Mouse (Mus musculus): ENCODE results near the gene Lrrc4. TPM values are rescaled to one million over a fixed set of nuclear protein-coding genes. Genes with fewer than 3 reads are reported as not detected.

Lrrc4 gene
- total and polyA plus RNA-seq, 2 experiments from 2014 or later: 6.0 to 59.8 TPM

GRCm38 (mm10) chr6:28656511-28656910, 175.0 kb downstream of the Lrrc4 start:
- H3K9ac ChIP-seq (replicated peaks; ENCODE audit: low read length): no peak overlapping the region
- H3K4me1 ChIP-seq (ENCODE audit: insufficient read depth, low read length): no peaks in the 10 kb centered on the region
- H3K27me3 ChIP-seq (ENCODE audit: insufficient read depth, low read length): no peaks in the 10 kb centered on the region
- DNase-seq (ENCODE audit: low spot score) (no peak), ATAC-seq (peak; percentile 32; the same call in 1 of the 2 replicates)
- no peak overlapping the region for H3K4me2 ChIP-seq (ENCODE audit: low read depth, low read length)
- no peak for TF ChIP-seq CTCF (IDR thresholded peaks at IDR 0.05; ENCODE audit: low read depth)
- H3K4me3 ChIP-seq (ENCODE audit: low read length): no peak overlapping the region
- WGBS: 89% methylated on average over 5 of the region's 5 CpGs
- H3K27ac ChIP-seq: no peak overlapping the region
- H3K36me3 ChIP-seq (ENCODE audit: insufficient read depth, low read length): no peaks in the 10 kb centered on the region
- H3K9me3 ChIP-seq (ENCODE audit: low read length): no peaks in the 10 kb centered on the region

GRCm38 (mm10) chr6:28645231-28645630, 186.3 kb downstream of the Lrrc4 start:
- H3K27me3 ChIP-seq (ENCODE audit: insufficient read depth, low read length): no peaks in the 10 kb centered on the region
- no peak overlapping the region for H3K4me3 ChIP-seq (ENCODE audit: low read length)
- DNase-seq (ENCODE audit: low spot score) (no peak), ATAC-seq (no peak)
- no peaks in the 10 kb centered on the region for H3K9me3 ChIP-seq (ENCODE audit: low read length)
- H3K4me1 ChIP-seq (ENCODE audit: insufficient read depth, low read length): no peaks in the 10 kb centered on the region
- no peak overlapping the region for H3K27ac ChIP-seq
- TF ChIP-seq CTCF (IDR thresholded peaks at IDR 0.05; ENCODE audit: low read depth): no peak
- no peak overlapping the region for H3K4me2 ChIP-seq (ENCODE audit: low read depth, low read length)
- H3K9ac ChIP-seq (replicated peaks; ENCODE audit: low read length): no peak overlapping the region
- H3K36me3 ChIP-seq (ENCODE audit: insufficient read depth, low read length): no peaks in the 10 kb centered on the region

DNA sequence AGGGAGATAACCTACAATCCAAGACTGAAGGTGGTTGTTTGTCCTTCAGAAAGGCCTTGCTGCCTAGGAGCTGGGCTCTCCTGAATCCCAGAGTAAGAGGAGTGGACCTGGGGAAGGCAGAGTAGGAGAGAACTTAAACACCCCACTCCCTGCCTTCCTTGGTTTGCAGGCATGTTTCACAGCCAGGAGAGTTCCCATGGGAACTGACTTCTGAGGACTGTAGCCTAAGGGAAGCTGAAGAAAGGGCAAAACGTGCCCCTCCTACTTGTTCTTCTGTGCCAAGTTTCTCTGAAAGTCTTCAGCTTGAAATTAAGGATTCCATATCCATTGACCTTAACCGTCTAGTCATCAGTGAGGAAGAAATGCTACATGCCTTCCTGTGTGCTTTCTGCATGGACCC, 188.6 kb downstream of the Lrrc4 start:
- H3K4me2 ChIP-seq (ENCODE audit: low read depth, low read length): no peak overlapping the region
- H3K27ac ChIP-seq: no peak overlapping the region
- TF ChIP-seq CTCF (IDR thresholded peaks at IDR 0.05; ENCODE audit: low read depth): no peak
- no peaks in the 10 kb centered on the region for H3K9me3 ChIP-seq (ENCODE audit: low read length)
- DNase-seq (ENCODE audit: low spot score): peak; percentile 53
- H3K36me3 ChIP-seq (ENCODE audit: insufficient read depth, low read length): no peaks in the 10 kb centered on the region
- H3K27me3 ChIP-seq (ENCODE audit: insufficient read depth, low read length): no peaks in the 10 kb centered on the region
- H3K9ac ChIP-seq (replicated peaks; ENCODE audit: low read length): no peak overlapping the region
- ATAC-seq: no peak
- H3K4me1 ChIP-seq (ENCODE audit: insufficient read depth, low read length): no peaks in the 10 kb centered on the region
- H3K4me3 ChIP-seq (ENCODE audit: low read length): no peak overlapping the region
- 28% methylated on average over 2 of the region's 2 CpGs for WGBS

- no peak overlapping the region for H3K9ac ChIP-seq (replicated peaks; ENCODE audit: low read length)
- no peak overlapping the region for H3K27ac ChIP-seq
- ATAC-seq: no peak
- H3K4me1 ChIP-seq (ENCODE audit: insufficient read depth, low read length): no peaks in the 10 kb centered on the region
- no peak overlapping the region for H3K4me3 ChIP-seq (ENCODE audit: low read length)
- H3K4me2 ChIP-seq (ENCODE audit: low read depth, low read length): no peak overlapping the region
- no peak for TF ChIP-seq CTCF (IDR thresholded peaks at IDR 0.05; ENCODE audit: low read depth)
- no peaks in the 10 kb centered on the region for H3K36me3 ChIP-seq (ENCODE audit: insufficient read depth, low read length)
- H3K27me3 ChIP-seq (ENCODE audit: insufficient read depth, low read length): no peaks in the 10 kb centered on the region
- no peaks in the 10 kb centered on the region for H3K9me3 ChIP-seq (ENCODE audit: low read length)
- DNase-seq (ENCODE audit: low spot score): no peak
- WGBS: 86% methylated on average over 5 of the region's 5 CpGs
Observed at GRCm38 (mm10) chr6:28640088-28640487, 191.5 kb downstream of the Lrrc4 start.

- Histone ChIP-seq H3K27me3 (ENCODE audit: insufficient read depth, low read length) (no peaks in the 10 kb centered on the region), H3K4me1 (ENCODE audit: insufficient read depth, low read length) (peaks cover 12% of the 10 kb centered on the region; the same call in 1 of the 2 replicates), H3K9me3 (ENCODE audit: low read length) (no peaks in the 10 kb centered on the region), H3K9ac (replicated peaks; ENCODE audit: low read length) (no peak overlapping the region), H3K4me2 (ENCODE audit: low read depth, low read length) (no peak overlapping the region), H3K4me3 (ENCODE audit: low read length) (no peak overlapping the region), H3K36me3 (ENCODE audit: insufficient read depth, low read length) (no peaks in the 10 kb centered on the region), H3K27ac (no peak overlapping the region)
- TF ChIP-seq CTCF (IDR thresholded peaks at IDR 0.05; ENCODE audit: low read depth): no peak
- DNase-seq (ENCODE audit: low spot score): no peak
- 83% methylated on average over 6 of the region's 6 CpGs for WGBS
- no peak for ATAC-seq
Observed at GRCm38 (mm10) chr6:28635531-28636348, 195.8 kb downstream of the Lrrc4 start.

DNA sequence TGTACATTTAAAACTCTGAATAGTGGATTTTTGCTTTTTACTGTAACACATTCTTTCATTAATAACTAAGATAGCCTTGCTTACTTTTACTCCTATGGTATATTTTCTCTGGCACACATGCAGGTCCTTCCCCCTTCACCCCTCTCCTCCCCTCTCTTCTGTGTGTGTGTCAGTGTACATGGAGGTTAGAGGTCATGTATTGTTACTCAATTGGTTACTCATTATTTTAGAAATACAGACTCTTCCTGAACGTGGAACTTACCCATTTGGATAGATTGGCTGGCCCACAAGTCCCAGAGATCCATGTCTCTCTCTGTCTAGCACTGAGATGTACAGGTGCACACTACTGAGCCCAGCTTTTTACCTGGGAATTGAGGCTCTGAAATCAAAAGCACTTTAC, 196.5 kb downstream of the Lrrc4 start:
- no peak overlapping the region for H3K4me2 ChIP-seq (ENCODE audit: low read depth, low read length)
- no peak overlapping the region for H3K9ac ChIP-seq (replicated peaks; ENCODE audit: low read length)
- WGBS: 67% methylated on average over 1 of the region's 1 CpGs
- no peak for TF ChIP-seq CTCF (IDR thresholded peaks at IDR 0.05; ENCODE audit: low read depth)
- no peaks in the 10 kb centered on the region for H3K36me3 ChIP-seq (ENCODE audit: insufficient read depth, low read length)
- peaks cover 12% of the 10 kb centered on the region; the same call in 1 of the 2 replicates for H3K4me1 ChIP-seq (ENCODE audit: insufficient read depth, low read length)
- H3K9me3 ChIP-seq (ENCODE audit: low read length): no peaks in the 10 kb centered on the region
- no peak overlapping the region for H3K27ac ChIP-seq
- H3K27me3 ChIP-seq (ENCODE audit: insufficient read depth, low read length): no peaks in the 10 kb centered on the region
- H3K4me3 ChIP-seq (ENCODE audit: low read length): no peak overlapping the region
- no peak for DNase-seq (ENCODE audit: low spot score)
- no peak for ATAC-seq

- no peaks in the 10 kb centered on the region for H3K36me3 ChIP-seq (ENCODE audit: insufficient read depth, low read length)
- H3K4me1 ChIP-seq (ENCODE audit: insufficient read depth, low read length): peaks cover 15% of the 10 kb centered on the region; the same call in 1 of the 2 replicates
- H3K27ac ChIP-seq: peak overlapping the region; percentile 12
- ATAC-seq (no peak), DNase-seq (ENCODE audit: low spot score) (no peak)
- no peak for TF ChIP-seq CTCF (IDR thresholded peaks at IDR 0.05; ENCODE audit: low read depth)
- H3K9ac ChIP-seq (replicated peaks; ENCODE audit: low read length): no peak overlapping the region
- no peaks in the 10 kb centered on the region for H3K27me3 ChIP-seq (ENCODE audit: insufficient read depth, low read length)
- H3K4me3 ChIP-seq (ENCODE audit: low read length): no peak overlapping the region
- no peak overlapping the region for H3K4me2 ChIP-seq (ENCODE audit: low read depth, low read length)
- H3K9me3 ChIP-seq (ENCODE audit: low read length): no peaks in the 10 kb centered on the region
- 36% methylated on average over 3 of the region's 3 CpGs for WGBS
Observed at GRCm38 (mm10) chr6:28633656-28634055, 197.9 kb downstream of the Lrrc4 start.

Data from hindbrain, postnatal 0 days (tissue).